Mouse (Mus musculus) ovary, postnatal 36 days (tissue): Measurements from ENCODE around the gene Gm29427.

Experiments
- DNase-seq: peaks from one replicate; pipeline ENCODE4 v3.0.0; 2022; ENCODE audit warnings: low spot score, mixed read lengths

Gene Gm29427

GRCm38 (mm10) chr1:130715561-130716217 is at the start of gene Gm29427:
TSS of gene Gm29427 (minus strand) at chr1:130715799.
- DNase-seq: peak; percentile 89

- DNase-seq: no peak
Observed at GRCm38 (mm10) chr1:130764027-130764461, 48.4 kb upstream of the Gm29427 start.

GRCm38 (mm10) chr1:130762045-130762760 is 46.6 kb upstream of the Gm29427 start:
- DNase-seq: no peak

- no peak for DNase-seq
Observed at GRCm38 (mm10) chr1:130761597-130761996, 46.0 kb upstream of the Gm29427 start.

GRCm38 (mm10) chr1:130759689-130760088 is 44.1 kb upstream of the Gm29427 start:
- DNase-seq: no peak

GRCm38 (mm10) chr1:130746819-130747218 is 31.2 kb upstream of the Gm29427 start:
- DNase-seq: no peak

GRCm38 (mm10) chr1:130745591-130745990 is 30.0 kb upstream of the Gm29427 start:
- no peak for DNase-seq

GRCm38 (mm10) chr1:130744961-130745360 is 29.4 kb upstream of the Gm29427 start:
- no peak for DNase-seq

- no peak for DNase-seq
Observed at GRCm38 (mm10) chr1:130744217-130744616, 28.6 kb upstream of the Gm29427 start.

GRCm38 (mm10) chr1:130743775-130744174 is 28.2 kb upstream of the Gm29427 start:
- no peak for DNase-seq

- no peak for DNase-seq
Observed at GRCm38 (mm10) chr1:130742201-130742600, 26.6 kb upstream of the Gm29427 start.

- DNase-seq: no peak
Observed at GRCm38 (mm10) chr1:130740781-130741720, 25.5 kb upstream of the Gm29427 start.

- DNase-seq: no peak
Observed at GRCm38 (mm10) chr1:130740227-130740648, 24.6 kb upstream of the Gm29427 start.

GRCm38 (mm10) chr1:130739636-130740035 is 24.0 kb upstream of the Gm29427 start:
- no peak for DNase-seq

- DNase-seq: no peak
Observed at GRCm38 (mm10) chr1:130738551-130739106, 23.0 kb upstream of the Gm29427 start.

GRCm38 (mm10) chr1:130737916-130738315 is 22.3 kb upstream of the Gm29427 start:
- no peak for DNase-seq

GRCm38 (mm10) chr1:130737411-130737881 is 21.8 kb upstream of the Gm29427 start:
- DNase-seq: no peak

GRCm38 (mm10) chr1:130734852-130735251 is 19.3 kb upstream of the Gm29427 start:
- no peak for DNase-seq

GRCm38 (mm10) chr1:130734452-130734851 is 18.9 kb upstream of the Gm29427 start:
- no peak for DNase-seq

- DNase-seq: no peak
Observed at GRCm38 (mm10) chr1:130733671-130734070, 18.1 kb upstream of the Gm29427 start.

GRCm38 (mm10) chr1:130732706-130733658 is 17.4 kb upstream of the Gm29427 start:
- DNase-seq: no peak
